ENCODE assay signal across 8 mouse cellular contexts in the genomic region with DNA sequence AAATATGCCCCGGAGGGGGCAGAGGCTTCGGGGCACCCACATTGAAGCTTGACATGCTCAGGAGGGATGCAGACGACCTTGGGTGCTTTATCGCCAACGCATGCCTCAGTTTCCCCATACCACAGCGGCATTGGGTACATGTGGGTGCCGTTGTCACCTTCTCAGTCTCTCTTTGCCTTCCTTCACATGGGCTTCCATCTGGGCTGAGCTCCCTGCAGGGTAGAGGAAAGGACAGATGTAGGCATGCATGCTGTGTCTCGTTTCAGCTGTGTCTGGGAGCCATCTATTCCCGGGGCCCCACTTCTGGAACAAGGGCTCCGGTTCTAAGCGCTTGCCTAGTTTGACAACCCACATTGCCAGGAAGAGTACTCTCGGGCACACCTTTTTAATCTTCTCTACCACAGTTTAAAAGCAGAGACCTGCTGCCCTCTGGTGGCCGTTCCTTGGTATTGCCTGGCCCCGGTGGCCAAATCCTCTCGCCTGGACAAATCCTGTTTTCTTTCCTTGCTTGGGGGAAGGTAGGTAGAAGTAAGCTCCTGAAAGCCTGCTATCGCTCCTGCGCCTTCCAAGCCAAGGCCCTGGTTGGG. TPM values are rescaled to one million over a fixed set of nuclear protein-coding genes. Genes with fewer than 3 reads are reported as not detected.
DNase-seq lines count a peak whose midpoint lies in the region; ATAC-seq lines count a peak whose summit lies in the region.

No protein-coding gene starts in this region.

- H3K36me3 ChIP-seq in liver, embryonic 12.5 days: no peaks in the 10 kb centered on the region
- no peaks in the 10 kb centered on the region for H3K36me3 ChIP-seq in forebrain, embryonic 11.5 days (ENCODE audit: control insufficient read depth, insufficient read depth, low read length)
- no peaks in the 10 kb centered on the region for H3K36me3 ChIP-seq in midbrain, embryonic 14.5 days (ENCODE audit: control insufficient read depth, insufficient read depth, low read length)
- H3K36me3 ChIP-seq in splenic B cell, adult 2 months (ENCODE audit: control insufficient read depth, insufficient read depth, low read length, poor library complexity, severe bottlenecking): no peaks in the 10 kb centered on the region

- H3K27me3 ChIP-seq in liver, embryonic 12.5 days (replicated peaks): 0 out of 2 replicates have a peak, but pooled peaks cover 5% of the 10 kb centered on the region
- no peaks in the 10 kb centered on the region for H3K27me3 ChIP-seq in forebrain, embryonic 11.5 days (ENCODE audit: control insufficient read depth, insufficient read depth, low read length)
- H3K27me3 ChIP-seq in midbrain, embryonic 14.5 days (ENCODE audit: control insufficient read depth, insufficient read depth, low read length): no peaks in the 10 kb centered on the region
- H3K27me3 ChIP-seq in splenic B cell, adult 2 months (ENCODE audit: control insufficient read depth, insufficient read depth, low read length, poor library complexity, severe bottlenecking): no peaks in the 10 kb centered on the region

- DNase-seq in liver: peak; percentile 66
- peak; percentile 32 for DNase-seq in c-Kit-negative CD71-positive TER-119-positive erythroid progenitor cells, embryonic 14.5 days (ENCODE audit: low read depth, low spot score)
- peak; percentile 90 for DNase-seq in forebrain, embryonic 11.5 days (ENCODE audit: low spot score)
- peak; percentile 87 for DNase-seq in heart, postnatal 4 days
- DNase-seq in left cerebral cortex, adult 11 months (ENCODE audit: low spot score): peak; percentile 73
- peak; percentile 90 for DNase-seq in midbrain, embryonic 14.5 days
- DNase-seq in splenic B cell, adult 2 months (ENCODE audit: low read depth, low spot score): peak; percentile 76

- peaks cover 9% of the 10 kb centered on the region for H3K4me1 ChIP-seq in liver, embryonic 12.5 days
- H3K4me1 ChIP-seq in forebrain, embryonic 11.5 days (replicated peaks; ENCODE audit: control insufficient read depth, insufficient read depth, low read length): no peaks in the 10 kb centered on the region
- no peaks in the 10 kb centered on the region for H3K4me1 ChIP-seq in midbrain, embryonic 14.5 days (ENCODE audit: control insufficient read depth, insufficient read depth, low read length)

- H3K27ac ChIP-seq in liver, embryonic 12.5 days: no peak overlapping the region
- no peak overlapping the region for H3K27ac ChIP-seq in forebrain, embryonic 11.5 days (ENCODE audit: low read depth, low read length)
- no peak overlapping the region for H3K27ac ChIP-seq in midbrain, embryonic 14.5 days (replicated peaks; ENCODE audit: low read depth, low read length)

- no peaks in the 10 kb centered on the region for H3K9me3 ChIP-seq in liver, embryonic 12.5 days (replicated peaks)
- no peaks in the 10 kb centered on the region for H3K9me3 ChIP-seq in forebrain, embryonic 11.5 days (ENCODE audit: control insufficient read depth, low read length)
- H3K9me3 ChIP-seq in midbrain, embryonic 14.5 days (ENCODE audit: control insufficient read depth, low read length): no peaks in the 10 kb centered on the region

- whole genome bisulfite sequencing in liver, embryonic 12.5 days (ENCODE audit: insufficient replicate concordance): 23% methylated on average over 17 of the region's 17 CpGs
- WGBS in forebrain, embryonic 11.5 days: 41% methylated on average over 17 of the region's 17 CpGs
- WGBS in midbrain, embryonic 14.5 days: 40% methylated on average over 17 of the region's 17 CpGs

- ATAC-seq in liver, embryonic 12.5 days: no peak
- ATAC-seq in forebrain, embryonic 11.5 days (replicated peaks; ENCODE audit: low FRiP score): no peak
- no peak; the same call in 1 of the 2 replicates for ATAC-seq in midbrain, embryonic 14.5 days (ENCODE audit: low FRiP score, low TSS enrichment)

- no peak overlapping the region for H3K4me2 ChIP-seq in liver, embryonic 12.5 days
- no peak overlapping the region for H3K4me2 ChIP-seq in forebrain, embryonic 11.5 days (ENCODE audit: low read depth, low read length, severe bottlenecking)
- H3K4me2 ChIP-seq in midbrain, embryonic 14.5 days (ENCODE audit: low read length): no peak overlapping the region

- no peak overlapping the region for H3K4me3 ChIP-seq in liver, embryonic 12.5 days
- no peak overlapping the region for H3K4me3 ChIP-seq in forebrain, embryonic 11.5 days (ENCODE audit: low read depth, low read length)
- no peak overlapping the region for H3K4me3 ChIP-seq in midbrain, embryonic 14.5 days (replicated peaks; ENCODE audit: low read depth, low read length)

- no peak overlapping the region for H3K9ac ChIP-seq in liver, embryonic 12.5 days
- no peak overlapping the region for H3K9ac ChIP-seq in forebrain, embryonic 11.5 days (ENCODE audit: low read length)
- no peak overlapping the region for H3K9ac ChIP-seq in midbrain, embryonic 14.5 days (replicated peaks; ENCODE audit: low read length)

RNA-seq across cellular contexts. Expression of gene Laptm5, which starts 20.8 kb away (rescaled TPM):
- 61.1 and 64.3 TPM in 2 replicates for polyA plus RNA-seq in liver, embryonic 12.5 days (2016; fragmentation: Nextera tagmentation; extraction: Ambion mirVana)
- 17.2 and 20.7 TPM in 2 replicates for polyA plus RNA-seq in forebrain, embryonic 11.5 days (2014; fragmentation: Nextera tagmentation; extraction: Ambion mirVana)
- 10 to 100 TPM; 10.1 to 13.4 TPM for total RNA-seq in heart, postnatal 4 days (2021)
- polyA plus RNA-seq in midbrain, embryonic 14.5 days (2014; fragmentation: Nextera tagmentation; extraction: Ambion mirVana): 14.3 and 31.7 TPM in 2 replicates

RNA-seq across cellular contexts. Expression of gene Matn1, which starts 52.1 kb away (rescaled TPM):
- polyA plus RNA-seq in liver, embryonic 12.5 days (2016; fragmentation: Nextera tagmentation; extraction: Ambion mirVana): 0.12 and 0.17 TPM in 2 replicates
- not detected in 2 replicates for polyA plus RNA-seq in forebrain, embryonic 11.5 days (2014; fragmentation: Nextera tagmentation; extraction: Ambion mirVana)
- total RNA-seq in heart, postnatal 4 days (2021): not detected
- not detected in 2 replicates for polyA plus RNA-seq in midbrain, embryonic 14.5 days (2014; fragmentation: Nextera tagmentation; extraction: Ambion mirVana)

Comparison
In these comparisons a context has a peak if more than half of its experiments do, and no peak if none do; other contexts are left out.
1. DNase-seq: peak in every context shown above with its lines; median percentile 90 in forebrain, embryonic 11.5 days; 90 in midbrain, embryonic 14.5 days; 87 in heart, postnatal 4 days; 76 in splenic B cell, adult 2 months; 73 in left cerebral cortex, adult 11 months; 66 in liver; 32 in c-Kit-negative CD71-positive TER-119-positive erythroid progenitor cells, embryonic 14.5 days.